Mouse (Mus musculus) activated CD4-positive, CD25-positive, alpha-beta regulatory T cell, adult 4 months (primary cell): ENCODE measurements around the gene Irf3. TPM values are rescaled to one million over a fixed set of nuclear protein-coding genes. Genes with fewer than 3 reads are reported as not detected.

Experiments used
- ATAC-seq: one replicate; pipeline ENCODE4 v1.8.0; 2017
- polyA plus RNA-seq, 2 experiments: library from polyadenylated mRNA; unstranded; fragments of 100-300 nt; shearing (Covaris generic); gene quantifications; one replicate each; pipeline ENCODE4 v1.2.1; 2017

Gene Irf3
- polyA plus RNA-seq: 100 to 1,000 TPM in 1 of 2 experiments, 10 to 100 TPM in 1; 88.9 to 129 TPM

GRCm38 (mm10) chr7:44997231-44997939, at the start of gene Irf3:
TSS of gene Irf3 (plus strand) at chr7:44997648.
- ATAC-seq: peak; percentile 95

DNA sequence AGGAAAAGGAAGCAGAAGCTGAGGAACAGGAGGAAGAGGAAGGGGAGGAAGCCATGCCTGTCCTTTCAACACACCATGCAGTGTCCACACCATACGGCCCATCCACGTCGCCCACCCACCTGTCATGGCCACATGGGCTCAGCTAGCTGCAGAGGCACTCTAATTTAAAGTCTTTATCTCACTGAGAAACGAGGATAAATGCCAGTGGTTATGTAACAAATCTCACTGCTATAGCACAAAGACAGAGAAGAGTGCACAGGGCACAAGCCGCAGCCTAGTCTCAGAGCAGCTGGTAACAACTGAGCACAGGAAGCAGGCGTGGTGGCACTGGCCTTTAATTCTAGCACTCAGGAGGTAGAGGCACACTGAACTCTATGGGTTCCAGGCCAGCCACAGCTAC, 47.5 kb upstream of the Irf3 start:
- ATAC-seq: no peak

DNA sequence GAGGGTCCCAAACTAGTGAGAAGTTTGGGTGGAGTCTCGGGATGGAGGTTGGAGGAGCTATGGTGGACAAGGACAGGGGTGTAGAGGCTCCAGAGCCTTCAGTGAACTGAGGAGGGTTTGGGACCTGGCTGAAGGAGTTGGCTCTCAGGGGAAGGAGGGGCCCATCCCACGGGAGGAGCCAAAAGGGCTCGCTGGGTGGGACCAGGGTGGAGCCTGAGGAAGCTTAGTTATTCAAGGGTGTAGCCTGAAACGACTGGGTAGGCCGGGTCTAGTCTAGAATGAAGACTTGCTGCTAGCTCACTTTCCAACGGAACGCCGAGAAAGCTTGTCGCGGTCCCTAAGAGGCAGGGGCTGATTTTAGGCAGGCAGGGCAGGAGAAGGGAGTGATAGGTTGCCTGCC, 45.5 kb upstream of the Irf3 start:
- ATAC-seq: no peak

DNA sequence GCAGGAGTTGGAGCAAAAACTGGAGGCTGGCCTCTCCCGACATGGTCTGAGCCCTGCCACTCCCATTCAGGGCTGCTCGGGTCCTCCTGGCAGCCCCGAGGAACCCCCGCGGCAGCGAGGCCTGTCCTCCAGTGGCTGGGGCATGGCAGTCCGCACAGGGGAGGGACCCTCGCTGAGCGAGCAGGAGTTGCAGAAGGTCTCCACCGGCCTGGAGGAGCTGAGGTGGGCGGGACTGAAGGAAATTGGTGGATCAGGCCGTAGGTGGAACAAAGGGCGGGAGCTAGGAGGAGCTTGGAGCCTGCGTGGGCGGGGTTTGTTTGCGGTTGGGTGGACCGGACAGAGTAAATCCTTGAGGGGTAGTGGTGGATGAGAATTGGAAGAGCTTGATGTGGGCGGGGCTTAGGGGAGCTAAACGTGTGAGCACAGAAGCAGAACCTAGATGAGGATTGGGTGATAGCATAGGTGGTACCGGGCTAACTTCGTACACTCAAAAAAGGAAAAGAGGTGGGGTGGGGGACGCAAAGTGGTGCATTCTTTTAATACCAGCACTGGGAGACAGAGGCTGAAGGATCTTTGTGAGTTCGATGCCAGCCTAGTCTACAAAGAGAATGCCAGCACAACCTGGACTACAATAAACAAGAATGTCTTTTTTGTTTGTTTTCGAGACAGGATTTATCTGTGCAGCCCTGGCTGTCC, 44.7 kb upstream of the Irf3 start:
- ATAC-seq: no peak

- ATAC-seq: no peak
Measured at GRCm38 (mm10) chr7:44953561-44953960, 43.9 kb upstream of the Irf3 start.

- no peak for ATAC-seq
Measured at GRCm38 (mm10) chr7:44954091-44954885, 43.2 kb upstream of the Irf3 start.

DNA sequence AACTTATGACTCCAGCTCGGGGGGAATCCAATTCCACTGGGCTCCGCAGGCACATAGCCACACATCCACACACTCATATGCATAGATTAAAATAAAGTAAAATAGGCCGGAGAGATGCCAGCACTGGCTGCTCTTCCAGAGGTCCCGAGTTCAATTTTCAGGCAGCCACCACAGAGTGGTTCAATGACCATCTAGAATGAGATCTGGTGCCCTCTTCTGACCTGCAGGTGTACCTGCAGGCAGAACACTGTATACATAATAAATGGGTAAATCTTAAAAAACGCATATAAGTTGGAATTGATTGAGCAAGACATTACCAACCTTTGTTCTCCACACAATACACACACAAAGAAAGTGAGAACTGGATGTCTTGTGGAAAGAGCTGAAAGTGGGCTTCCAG, 41.8 kb upstream of the Irf3 start:
- ATAC-seq: no peak

- ATAC-seq: no peak
Measured at GRCm38 (mm10) chr7:44956266-44956665, 41.2 kb upstream of the Irf3 start.

DNA sequence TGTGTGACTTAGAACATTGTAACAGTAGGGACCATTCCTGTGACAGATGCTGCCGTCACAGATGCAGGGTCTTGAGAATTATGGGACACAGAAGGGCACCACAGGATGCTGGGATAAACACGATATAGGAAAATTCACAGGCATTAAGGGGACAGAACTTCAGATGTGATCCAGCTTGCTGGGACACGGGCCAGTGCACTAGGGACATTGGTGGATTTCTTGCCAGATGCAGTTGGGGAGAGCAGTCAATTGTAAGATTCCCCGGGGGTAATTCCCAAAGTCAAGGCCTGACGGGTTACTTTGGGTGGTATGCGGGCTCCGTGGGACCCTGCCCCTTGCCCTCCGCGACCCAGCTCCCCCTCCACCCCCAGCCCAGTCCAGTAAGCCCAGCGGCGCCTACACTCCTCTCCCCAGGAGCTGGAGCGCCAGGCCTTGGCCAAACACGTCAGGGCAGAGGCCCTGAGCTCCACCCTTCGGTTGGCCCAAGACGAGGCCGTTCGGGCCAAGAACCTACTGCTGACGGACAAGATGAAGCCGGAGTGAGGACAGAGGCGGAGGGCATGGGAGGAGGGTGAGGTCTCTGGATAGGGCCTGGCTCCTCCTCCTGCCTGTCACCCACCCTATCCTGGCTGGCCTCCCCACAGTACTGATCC, 40.1 kb upstream of the Irf3 start:
- ATAC-seq: no peak

- no peak for ATAC-seq
Measured at GRCm38 (mm10) chr7:44958208-44958607, 39.2 kb upstream of the Irf3 start.

DNA sequence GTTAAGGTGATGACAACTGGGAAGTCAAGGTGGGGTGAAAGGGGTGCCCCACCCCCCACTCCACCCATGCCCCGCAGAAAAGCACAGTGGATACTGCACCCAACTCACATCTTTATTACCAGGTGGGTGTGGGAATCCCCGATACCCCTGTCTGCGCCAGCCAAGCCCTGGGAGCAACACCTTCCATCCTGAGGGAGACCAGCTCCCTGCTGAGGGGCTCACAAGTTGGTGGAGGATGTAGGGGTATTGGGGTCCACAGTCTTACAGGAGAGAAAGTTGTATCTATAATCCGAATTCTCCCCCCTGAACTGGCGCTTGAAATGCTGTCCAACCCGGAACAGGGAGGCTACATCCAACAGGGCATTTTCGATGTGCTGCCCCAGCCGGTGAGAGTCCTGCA, 38.2 kb upstream of the Irf3 start:
- no peak for ATAC-seq

- no peak for ATAC-seq
Measured at GRCm38 (mm10) chr7:44959874-44960511, 37.5 kb upstream of the Irf3 start.

- no peak for ATAC-seq
Measured at GRCm38 (mm10) chr7:44960512-44960910, 36.9 kb upstream of the Irf3 start.

- no peak for ATAC-seq
Measured at GRCm38 (mm10) chr7:44962337-44962736, 35.1 kb upstream of the Irf3 start.

DNA sequence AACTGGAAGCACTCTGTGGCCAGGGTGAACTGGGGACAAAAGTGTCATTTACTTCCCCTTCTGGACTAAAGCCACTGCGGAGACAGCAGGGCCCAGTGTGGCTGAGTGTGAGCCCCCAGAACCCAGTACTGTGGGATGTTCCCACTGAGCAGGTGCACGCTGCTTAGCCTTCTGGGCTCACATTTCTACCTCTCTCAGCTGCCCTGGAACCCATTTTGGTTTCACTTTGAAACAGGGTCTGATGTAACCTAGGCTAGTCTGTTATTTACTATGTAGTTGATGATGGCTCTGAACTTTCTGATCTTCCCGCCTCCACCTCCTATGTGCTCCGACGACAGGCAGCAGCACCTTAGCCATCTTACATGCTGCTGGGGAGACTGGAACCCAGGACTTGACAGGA, 34.6 kb upstream of the Irf3 start:
- ATAC-seq: no peak

DNA sequence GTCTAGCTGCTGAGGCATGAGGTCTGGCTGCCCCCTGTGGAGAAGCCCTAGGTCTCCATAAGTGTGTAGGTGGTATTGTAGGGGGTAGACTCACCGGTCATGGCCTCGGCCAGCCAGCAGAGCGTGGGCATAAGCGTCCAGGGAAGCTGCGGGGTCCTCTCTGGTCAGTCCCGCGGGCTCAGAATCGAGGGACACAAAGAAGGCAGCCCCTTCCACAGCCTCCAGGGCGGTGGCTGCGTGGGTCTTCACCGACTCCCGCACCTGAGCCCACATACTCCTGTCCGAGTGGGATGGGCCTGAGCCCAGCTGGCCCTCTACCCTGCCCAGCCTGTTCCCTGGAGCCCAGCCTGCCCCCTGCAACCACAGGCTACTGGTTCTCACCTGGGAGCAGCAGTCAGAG, 32.5 kb upstream of the Irf3 start:
- ATAC-seq: no peak

DNA sequence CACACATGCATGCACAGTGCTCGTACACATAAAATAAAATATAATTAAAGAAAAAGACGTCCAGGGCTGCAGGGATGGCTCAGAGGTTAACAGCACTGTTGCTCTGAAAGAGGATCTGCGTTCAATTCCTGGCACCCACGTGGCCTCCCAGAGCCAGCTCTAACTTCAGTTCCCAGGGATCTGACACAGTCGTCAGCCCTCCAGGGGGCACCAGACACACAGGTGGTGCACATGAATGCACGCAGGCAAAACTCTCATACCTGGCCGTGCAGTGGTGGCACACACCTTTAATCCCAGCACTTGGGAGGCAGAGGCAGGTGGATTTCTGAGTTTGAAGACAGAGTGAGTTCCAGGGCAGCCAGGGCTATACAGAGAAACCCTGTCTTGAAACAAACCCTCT, 31.5 kb upstream of the Irf3 start:
- no peak for ATAC-seq

DNA sequence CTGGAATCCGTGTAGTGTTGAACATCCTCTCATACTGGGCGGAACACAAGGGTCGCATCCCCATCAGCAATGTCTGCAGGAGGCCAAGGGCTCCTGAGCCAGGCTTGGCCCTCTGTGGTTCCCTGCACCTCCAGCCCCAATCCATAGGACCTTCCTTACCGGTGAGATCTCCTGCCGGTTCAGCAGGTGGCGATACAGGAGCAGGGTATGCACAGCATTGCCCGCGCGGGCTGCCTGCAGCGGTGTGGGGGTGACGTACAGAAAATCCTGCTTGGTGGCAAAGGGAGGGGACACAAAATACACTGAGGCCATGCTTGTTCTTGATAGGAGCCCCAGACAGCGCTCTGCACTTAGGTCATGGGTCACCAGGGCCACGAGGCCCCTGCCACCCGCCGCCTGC, 30.8 kb upstream of the Irf3 start:
- no peak for ATAC-seq

- ATAC-seq: peak; percentile 87
Measured at GRCm38 (mm10) chr7:44970231-44970691, 27.2 kb upstream of the Irf3 start.

DNA sequence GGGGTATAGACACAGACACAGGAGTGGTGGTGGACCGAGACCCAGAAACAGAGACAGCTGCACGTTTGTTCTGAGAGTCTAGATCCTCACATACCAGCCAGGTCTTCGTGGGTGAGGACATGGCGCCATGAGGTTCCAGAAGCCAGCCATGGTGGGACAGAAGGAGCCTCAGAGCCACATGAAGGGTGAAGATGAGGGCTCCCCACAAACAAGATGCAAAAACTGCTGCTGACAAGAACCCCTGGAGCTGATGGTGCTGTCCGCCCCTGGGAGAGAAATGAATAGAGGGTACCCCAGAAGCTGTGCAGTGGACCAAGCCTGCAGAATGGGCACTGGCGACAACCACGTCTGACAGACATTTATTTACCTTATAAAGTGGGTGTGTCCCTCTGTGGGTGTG, 26.3 kb upstream of the Irf3 start:
- no peak for ATAC-seq

- ATAC-seq: no peak
Measured at GRCm38 (mm10) chr7:44973415-44974130, 23.9 kb upstream of the Irf3 start.
